Mouse (Mus musculus): ENCODE results near the gene Zfp64. TPM values are rescaled to one million over a fixed set of nuclear protein-coding genes. Genes with fewer than 3 reads are reported as not detected.

The Zfp64 gene
- polyA plus RNA-seq, 1 experiment from 2014 or later, result 12.9 TPM

DNA sequence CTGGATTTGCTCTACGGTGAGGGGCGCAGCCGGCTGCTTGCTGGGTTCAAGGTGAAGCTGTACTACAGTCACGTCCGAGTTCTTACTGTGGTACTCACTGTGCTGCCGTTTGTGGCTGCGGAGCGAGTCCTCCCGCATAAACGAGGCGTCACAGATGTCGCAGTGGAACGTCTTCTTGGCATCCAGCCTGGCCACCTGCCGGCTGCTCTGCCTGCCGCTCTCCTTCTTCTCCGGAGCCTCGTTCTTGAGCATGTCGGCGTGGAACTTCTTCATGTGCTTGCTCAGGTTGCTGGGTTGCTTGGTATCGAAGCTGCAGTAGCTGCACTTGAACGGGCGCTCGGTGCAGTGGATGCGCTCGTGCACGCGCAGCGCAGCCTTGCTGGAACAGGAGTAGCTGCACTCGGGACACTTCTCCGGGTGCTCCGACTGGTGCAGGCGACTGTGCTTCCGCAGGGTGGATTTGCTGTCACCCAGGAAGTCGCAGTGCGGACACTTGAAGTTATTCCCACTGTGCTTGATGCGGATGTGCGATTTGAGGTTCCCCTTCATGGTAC is 29.1 kb downstream of the Zfp64 start:
- no peak overlapping the region for H3K9ac ChIP-seq (ENCODE audit: low read depth, low read length)
- no peaks in the 10 kb centered on the region for H3K4me1 ChIP-seq (replicated peaks; ENCODE audit: control insufficient read depth, insufficient read depth, low read length)
- no peak overlapping the region for H3K4me2 ChIP-seq (replicated peaks; ENCODE audit: low read depth)
- no peak overlapping the region for H3K4me3 ChIP-seq (ENCODE audit: low read depth, low read length)
- H3K27ac ChIP-seq (ENCODE audit: low read depth, low read length), result no peak overlapping the region
- no peaks in the 10 kb centered on the region for H3K27me3 ChIP-seq (replicated peaks; ENCODE audit: control insufficient read depth, insufficient read depth, low read length)
- no peaks in the 10 kb centered on the region for H3K9me3 ChIP-seq (ENCODE audit: control insufficient read depth)
- TF ChIP-seq CTCF (IDR thresholded peaks at IDR 0.05; ENCODE audit: low read depth), result no peak
- no peak for ATAC-seq
- 91% methylated on average over 37 of the region's 37 CpGs for WGBS
- H3K36me3 ChIP-seq (ENCODE audit: control insufficient read depth, insufficient read depth), result peaks cover 17% of the 10 kb centered on the region; the same call in 1 of the 2 replicates

DNA sequence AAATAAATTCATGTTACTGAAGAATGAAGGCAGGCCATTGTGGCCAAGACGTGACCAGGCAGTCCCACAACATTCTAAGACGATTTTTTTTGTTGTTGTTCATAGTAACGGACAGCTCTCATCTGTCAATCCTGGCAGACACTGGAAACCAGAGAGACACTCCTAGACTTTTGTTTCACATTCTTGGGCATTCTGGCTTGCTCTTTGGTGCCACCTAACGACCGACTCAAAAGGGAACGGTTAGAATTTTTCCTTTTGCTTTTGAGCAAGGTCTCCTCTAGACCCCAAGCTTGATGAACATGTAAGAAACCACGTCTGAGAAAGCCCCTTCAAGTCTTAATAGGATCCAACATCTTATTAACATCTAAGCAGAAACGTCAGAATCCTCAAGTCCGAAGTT is 31.7 kb downstream of the Zfp64 start:
- Histone ChIP-seq H3K36me3 (ENCODE audit: control insufficient read depth, insufficient read depth) (peaks cover 16% of the 10 kb centered on the region; the same call in 1 of the 2 replicates), H3K27me3 (replicated peaks; ENCODE audit: control insufficient read depth, insufficient read depth, low read length) (no peaks in the 10 kb centered on the region), H3K9me3 (ENCODE audit: control insufficient read depth) (no peaks in the 10 kb centered on the region), H3K9ac (ENCODE audit: low read depth, low read length) (no peak overlapping the region), H3K27ac (ENCODE audit: low read depth, low read length) (no peak overlapping the region), H3K4me3 (ENCODE audit: low read depth, low read length) (no peak overlapping the region), H3K4me1 (replicated peaks; ENCODE audit: control insufficient read depth, insufficient read depth, low read length) (no peaks in the 10 kb centered on the region), H3K4me2 (replicated peaks; ENCODE audit: low read depth) (no peak overlapping the region)
- WGBS, result 11% methylated on average over 9 of the region's 9 CpGs
- no peak for ATAC-seq
- peak; percentile 82 for TF ChIP-seq CTCF (IDR thresholded peaks at IDR 0.05; ENCODE audit: low read depth)

DNA sequence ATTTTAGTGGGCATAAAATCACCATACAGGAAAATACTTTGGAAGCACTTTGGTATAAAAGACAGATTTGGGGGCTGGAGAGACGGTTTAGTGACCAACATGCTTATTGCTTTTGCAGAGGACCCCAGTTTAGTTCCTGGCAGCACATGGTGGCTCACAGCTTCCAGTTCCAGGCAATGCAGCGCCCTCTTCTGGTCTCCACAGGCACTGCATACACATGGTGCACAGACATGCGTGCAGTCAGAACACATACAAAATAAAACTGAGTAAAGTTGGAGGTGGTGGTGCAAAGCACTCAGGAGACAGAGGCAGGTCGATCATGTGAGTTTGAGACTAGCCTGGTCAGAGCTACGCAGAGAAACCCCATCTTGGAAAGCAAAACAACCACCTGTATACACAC is 32.9 kb downstream of the Zfp64 start:
- Histone ChIP-seq H3K4me1 (replicated peaks; ENCODE audit: control insufficient read depth, insufficient read depth, low read length) (no peaks in the 10 kb centered on the region), H3K4me3 (ENCODE audit: low read depth, low read length) (no peak overlapping the region), H3K9ac (ENCODE audit: low read depth, low read length) (no peak overlapping the region), H3K27ac (ENCODE audit: low read depth, low read length) (no peak overlapping the region), H3K36me3 (ENCODE audit: control insufficient read depth, insufficient read depth) (peaks cover 16% of the 10 kb centered on the region; the same call in 1 of the 2 replicates), H3K27me3 (replicated peaks; ENCODE audit: control insufficient read depth, insufficient read depth, low read length) (no peaks in the 10 kb centered on the region), H3K4me2 (replicated peaks; ENCODE audit: low read depth) (no peak overlapping the region), H3K9me3 (ENCODE audit: control insufficient read depth) (no peaks in the 10 kb centered on the region)
- TF ChIP-seq CTCF (IDR thresholded peaks at IDR 0.05; ENCODE audit: low read depth), result peak; percentile 48
- ATAC-seq, result no peak
- WGBS, result 89% methylated on average over 5 of the region's 5 CpGs

DNA sequence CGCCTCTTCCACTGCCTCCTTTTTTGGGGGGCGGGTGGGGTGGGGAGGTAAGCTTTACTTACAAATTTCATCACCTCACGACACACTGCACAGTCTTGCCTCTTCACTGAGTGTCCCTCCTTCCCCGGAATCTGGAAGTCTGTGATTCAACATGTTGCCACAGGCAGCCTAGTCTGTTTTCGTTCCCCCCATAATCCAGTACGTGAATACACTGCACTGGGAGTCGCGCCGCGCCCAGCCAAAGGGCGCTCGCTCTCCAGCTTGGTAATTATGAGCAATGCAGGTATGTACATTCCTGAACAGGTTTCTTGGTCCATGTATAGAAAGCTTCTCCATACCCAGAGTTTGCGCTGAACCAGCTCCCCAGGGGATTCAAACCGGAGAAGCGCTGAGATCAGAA is 35.4 kb downstream of the Zfp64 start:
- no peaks in the 10 kb centered on the region for H3K4me1 ChIP-seq (replicated peaks; ENCODE audit: control insufficient read depth, insufficient read depth, low read length)
- no peaks in the 10 kb centered on the region for H3K9me3 ChIP-seq (ENCODE audit: control insufficient read depth)
- H3K27ac ChIP-seq (ENCODE audit: low read depth, low read length), result no peak overlapping the region
- H3K4me3 ChIP-seq (ENCODE audit: low read depth, low read length), result no peak overlapping the region
- ATAC-seq, result no peak
- no peak overlapping the region for H3K9ac ChIP-seq (ENCODE audit: low read depth, low read length)
- WGBS, result 40% methylated on average over 15 of the region's 15 CpGs
- no peaks in the 10 kb centered on the region for H3K27me3 ChIP-seq (replicated peaks; ENCODE audit: control insufficient read depth, insufficient read depth, low read length)
- H3K36me3 ChIP-seq (ENCODE audit: control insufficient read depth, insufficient read depth), result no peaks in the 10 kb centered on the region
- no peak overlapping the region for H3K4me2 ChIP-seq (replicated peaks; ENCODE audit: low read depth)
- no peak for TF ChIP-seq CTCF (IDR thresholded peaks at IDR 0.05; ENCODE audit: low read depth)

GRCm38 (mm10) chr2:168912901-168913721 is 42.3 kb downstream of the Zfp64 start:
- Histone ChIP-seq H3K9ac (ENCODE audit: low read depth, low read length) (no peak overlapping the region), H3K36me3 (ENCODE audit: control insufficient read depth, insufficient read depth) (no peaks in the 10 kb centered on the region), H3K9me3 (ENCODE audit: control insufficient read depth) (no peaks in the 10 kb centered on the region), H3K4me2 (replicated peaks; ENCODE audit: low read depth) (peak overlapping the region; percentile 86), H3K27me3 (replicated peaks; ENCODE audit: control insufficient read depth, insufficient read depth, low read length) (peaks cover 28% of the 10 kb centered on the region), H3K4me1 (replicated peaks; ENCODE audit: control insufficient read depth, insufficient read depth, low read length) (0 out of 2 replicates have a peak, but pooled peaks cover 6% of the 10 kb centered on the region), H3K27ac (ENCODE audit: low read depth, low read length) (no peak overlapping the region), H3K4me3 (ENCODE audit: low read depth, low read length) (peak overlapping the region; percentile 47)
- 8% methylated on average over 31 of the region's 31 CpGs for WGBS
- ATAC-seq, result no peak
- TF ChIP-seq CTCF (IDR thresholded peaks at IDR 0.05; ENCODE audit: low read depth), result no peak

DNA sequence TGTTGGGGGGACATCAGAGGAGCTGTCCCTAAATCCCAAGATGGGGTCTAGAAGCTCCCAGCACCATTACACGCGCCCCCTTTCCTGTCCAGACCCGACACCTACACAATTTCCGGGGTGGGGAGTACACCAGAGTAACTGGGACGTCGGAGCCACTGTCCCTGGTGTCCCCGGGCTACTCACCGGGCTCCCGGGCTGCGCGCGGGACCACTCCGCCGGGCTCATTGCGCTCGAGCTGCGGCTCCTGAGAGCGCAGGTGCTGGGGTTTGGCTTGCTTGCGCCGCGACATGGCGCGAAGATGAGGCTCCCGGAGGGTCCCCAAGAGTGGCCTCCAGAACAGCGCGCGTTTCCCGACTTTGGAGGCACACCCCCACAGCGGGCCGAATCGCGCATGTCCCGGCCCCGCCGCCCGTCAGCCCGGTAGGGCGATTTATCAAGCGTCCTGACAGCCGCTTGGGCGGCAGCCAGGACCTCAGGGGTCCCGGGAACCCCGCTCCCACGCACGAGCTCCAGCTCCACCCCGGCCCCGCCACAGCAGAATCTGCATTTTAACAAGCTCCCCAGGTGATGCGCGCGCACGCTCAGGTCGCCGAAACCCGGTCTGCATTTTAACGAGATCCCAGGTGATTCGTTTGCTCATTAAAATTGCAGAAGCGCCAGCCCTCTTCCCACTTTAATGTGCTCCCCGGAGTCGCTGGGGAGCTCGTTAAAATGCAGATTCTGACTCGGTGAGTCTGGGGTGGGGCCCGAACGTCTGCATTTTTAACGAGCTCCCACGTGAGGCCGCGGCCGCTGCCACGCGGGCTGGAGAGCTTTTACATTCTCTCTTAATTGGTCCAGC is 43.1 kb downstream of the Zfp64 start:
- no peak for ATAC-seq
- Histone ChIP-seq H3K36me3 (ENCODE audit: control insufficient read depth, insufficient read depth) (no peaks in the 10 kb centered on the region), H3K9ac (ENCODE audit: low read depth, low read length) (no peak overlapping the region), H3K27ac (ENCODE audit: low read depth, low read length) (no peak overlapping the region), H3K4me1 (replicated peaks; ENCODE audit: control insufficient read depth, insufficient read depth, low read length) (0 out of 2 replicates have a peak, but pooled peaks cover 6% of the 10 kb centered on the region), H3K9me3 (ENCODE audit: control insufficient read depth) (no peaks in the 10 kb centered on the region), H3K4me3 (ENCODE audit: low read depth, low read length) (peak overlapping the region; percentile 47), H3K4me2 (replicated peaks; ENCODE audit: low read depth) (peak overlapping the region; percentile 86), H3K27me3 (replicated peaks; ENCODE audit: control insufficient read depth, insufficient read depth, low read length) (peaks cover 28% of the 10 kb centered on the region)
- no peak for TF ChIP-seq CTCF (IDR thresholded peaks at IDR 0.05; ENCODE audit: low read depth)
- under 1% methylated on average over 70 of the region's 70 CpGs for WGBS
